Mouse (Mus musculus): ENCODE data around the gene Cltc. TPM values are rescaled to one million over a fixed set of nuclear protein-coding genes. Genes with fewer than 3 reads are reported as not detected.
"Not testable (repeated sequence)": the region's sequence is repeated elsewhere in the genome, so short reads cannot be mapped to it uniquely, and the experiment has no call there.

Gene Cltc
- polyA plus RNA-seq, 1 experiment from 2014 or later, result 167 TPM

- Histone ChIP-seq H3K4me3 (ENCODE audit: low read depth, low read length) (no peak overlapping the region), H3K9ac (ENCODE audit: low read depth, low read length) (no peak overlapping the region), H3K27me3 (replicated peaks; ENCODE audit: control insufficient read depth, insufficient read depth, low read length) (no peaks in the 10 kb centered on the region), H3K4me1 (ENCODE audit: control insufficient read depth, insufficient read depth, low read length) (peaks cover 6% of the 10 kb centered on the region), H3K4me2 (ENCODE audit: low read depth, low read length) (no peak overlapping the region), H3K9me3 (ENCODE audit: control insufficient read depth, low read length) (no peaks in the 10 kb centered on the region), H3K27ac (replicated peaks; ENCODE audit: low read depth, low read length) (no peak overlapping the region), H3K36me3 (ENCODE audit: control insufficient read depth, insufficient read depth, low read length) (peaks cover 4% of the 10 kb centered on the region; the same call in 1 of the 2 replicates)
- WGBS, result 81% methylated on average over 3 of the region's 3 CpGs
- ATAC-seq (ENCODE audit: low read depth), result no peak
- DNase-seq (ENCODE audit: low spot score), result no peak
These were observed 7.5 kb downstream of the Cltc start for GRCm38 (mm10) chr11:86749776-86750423.

DNA sequence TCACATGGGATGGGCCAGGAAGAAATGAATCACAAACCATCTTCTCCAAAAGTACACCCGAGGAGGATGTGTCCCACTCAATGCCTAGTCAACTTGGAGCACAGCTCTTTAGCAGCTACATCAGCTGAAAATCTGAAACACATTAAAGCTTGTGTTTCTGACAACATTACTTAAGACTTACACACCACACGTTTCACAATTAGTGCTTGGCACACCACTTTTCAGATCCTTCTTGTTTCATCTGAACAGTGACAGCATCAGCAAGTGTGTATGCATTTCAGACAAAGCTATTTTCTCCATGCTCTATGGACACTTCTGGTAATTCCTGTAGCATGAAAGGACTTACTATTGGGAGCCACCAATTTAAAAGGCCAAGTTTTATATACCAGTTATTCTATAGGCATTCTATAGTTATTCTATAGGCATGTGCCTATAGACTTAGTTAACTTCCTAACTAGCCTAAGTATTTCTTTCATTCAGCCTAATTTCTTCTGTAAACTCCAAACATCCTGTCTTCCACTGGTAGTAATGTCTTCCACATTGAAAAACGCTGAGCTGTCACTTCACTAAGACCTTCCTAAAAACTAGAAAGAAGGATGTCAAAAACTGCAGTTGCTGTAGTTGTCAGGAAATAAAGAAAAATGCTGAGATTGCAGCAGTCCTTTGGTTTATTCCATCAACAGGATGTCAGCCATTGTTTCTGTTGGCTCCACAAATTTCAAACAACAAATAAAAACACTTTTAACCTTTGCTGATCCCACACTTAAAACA lies 11.5 kb downstream of the Cltc start:
- no peak for ATAC-seq (ENCODE audit: low read depth)
- no peaks in the 10 kb centered on the region for H3K9me3 ChIP-seq (ENCODE audit: control insufficient read depth, low read length)
- H3K9ac ChIP-seq (ENCODE audit: low read depth, low read length), result no peak overlapping the region
- DNase-seq (ENCODE audit: low spot score), result peak; percentile 20
- WGBS, result 66% methylated on average over 3 of the region's 3 CpGs
- H3K36me3 ChIP-seq (ENCODE audit: control insufficient read depth, insufficient read depth, low read length), result no peaks in the 10 kb centered on the region
- no peak overlapping the region for H3K4me2 ChIP-seq (ENCODE audit: low read depth, low read length)
- H3K27ac ChIP-seq (replicated peaks; ENCODE audit: low read depth, low read length), result no peak overlapping the region
- no peaks in the 10 kb centered on the region for H3K4me1 ChIP-seq (ENCODE audit: control insufficient read depth, insufficient read depth, low read length)
- H3K4me3 ChIP-seq (ENCODE audit: low read depth, low read length), result no peak overlapping the region
- H3K27me3 ChIP-seq (replicated peaks; ENCODE audit: control insufficient read depth, insufficient read depth, low read length), result no peaks in the 10 kb centered on the region

DNA sequence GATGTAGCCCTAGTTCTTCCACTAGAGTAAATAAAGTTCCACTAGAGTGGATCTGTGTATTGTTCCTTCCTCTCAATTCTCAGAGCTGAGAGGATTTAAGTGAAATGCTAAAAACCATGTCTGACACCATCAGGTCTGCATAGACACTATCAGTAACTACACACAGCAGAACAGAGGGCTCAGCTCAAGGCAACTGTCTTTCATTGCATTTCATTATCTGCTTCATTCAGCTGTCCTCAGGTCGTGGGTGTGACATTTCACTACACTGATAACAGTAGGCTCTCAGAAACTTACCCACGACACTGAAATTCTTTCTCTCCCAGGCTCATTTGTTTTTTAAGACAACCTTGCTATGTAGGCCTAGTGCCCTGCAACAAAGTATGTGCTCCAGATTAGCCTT lies 14.8 kb downstream of the Cltc start:
- WGBS, result 68% methylated on average over 2 of the region's 2 CpGs
- no peak overlapping the region for H3K4me3 ChIP-seq (ENCODE audit: low read depth, low read length)
- H3K36me3 ChIP-seq (ENCODE audit: control insufficient read depth, insufficient read depth, low read length), result no peaks in the 10 kb centered on the region
- no peaks in the 10 kb centered on the region for H3K9me3 ChIP-seq (ENCODE audit: control insufficient read depth, low read length)
- H3K9ac ChIP-seq (ENCODE audit: low read depth, low read length), result no peak overlapping the region
- no peaks in the 10 kb centered on the region for H3K4me1 ChIP-seq (ENCODE audit: control insufficient read depth, insufficient read depth, low read length)
- ATAC-seq (ENCODE audit: low read depth) (no peak), DNase-seq (ENCODE audit: low spot score) (no peak)
- no peaks in the 10 kb centered on the region for H3K27me3 ChIP-seq (replicated peaks; ENCODE audit: control insufficient read depth, insufficient read depth, low read length)
- no peak overlapping the region for H3K4me2 ChIP-seq (ENCODE audit: low read depth, low read length)
- no peak overlapping the region for H3K27ac ChIP-seq (replicated peaks; ENCODE audit: low read depth, low read length)

DNA sequence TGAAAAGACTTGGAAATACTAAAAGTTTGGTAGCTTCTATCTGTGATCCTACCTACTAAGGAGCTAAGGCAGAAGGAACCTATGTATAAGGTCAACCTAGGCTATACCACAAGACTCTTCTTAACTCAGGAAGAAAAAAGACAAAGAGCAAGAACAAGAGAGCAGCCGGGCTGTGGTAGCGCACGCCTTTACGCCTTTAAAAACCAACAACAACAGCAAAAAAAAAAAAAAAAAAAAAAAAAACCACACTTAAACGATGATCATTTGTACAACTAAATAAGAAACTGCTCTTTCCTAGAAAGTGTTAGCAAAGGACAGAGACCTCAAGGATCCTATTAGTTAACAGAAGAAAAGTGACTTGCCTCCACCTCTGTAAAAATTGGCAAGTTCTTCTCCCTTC lies 15.9 kb downstream of the Cltc start:
- no peaks in the 10 kb centered on the region for H3K9me3 ChIP-seq (ENCODE audit: control insufficient read depth, low read length)
- no peaks in the 10 kb centered on the region for H3K27me3 ChIP-seq (replicated peaks; ENCODE audit: control insufficient read depth, insufficient read depth, low read length)
- no peak overlapping the region for H3K9ac ChIP-seq (ENCODE audit: low read depth, low read length)
- no peak overlapping the region for H3K4me3 ChIP-seq (ENCODE audit: low read depth, low read length)
- no peak overlapping the region for H3K4me2 ChIP-seq (ENCODE audit: low read depth, low read length)
- no peak for DNase-seq (ENCODE audit: low spot score)
- no peak overlapping the region for H3K27ac ChIP-seq (replicated peaks; ENCODE audit: low read depth, low read length)
- ATAC-seq (ENCODE audit: low read depth), result no peak
- H3K4me1 ChIP-seq (ENCODE audit: control insufficient read depth, insufficient read depth, low read length), result no peaks in the 10 kb centered on the region
- H3K36me3 ChIP-seq (ENCODE audit: control insufficient read depth, insufficient read depth, low read length), result no peaks in the 10 kb centered on the region
- WGBS, result 95% methylated on average over 5 of the region's 5 CpGs

- 79% methylated on average over 2 of the region's 2 CpGs for WGBS
- Histone ChIP-seq H3K27me3 (replicated peaks; ENCODE audit: control insufficient read depth, insufficient read depth, low read length) (no peaks in the 10 kb centered on the region), H3K9ac (ENCODE audit: low read depth, low read length) (no peak overlapping the region), H3K36me3 (ENCODE audit: control insufficient read depth, insufficient read depth, low read length) (peaks cover 7% of the 10 kb centered on the region; the same call in 1 of the 2 replicates), H3K4me3 (ENCODE audit: low read depth, low read length) (no peak overlapping the region), H3K4me1 (ENCODE audit: control insufficient read depth, insufficient read depth, low read length) (no peaks in the 10 kb centered on the region), H3K27ac (replicated peaks; ENCODE audit: low read depth, low read length) (no peak overlapping the region), H3K9me3 (ENCODE audit: control insufficient read depth, low read length) (no peaks in the 10 kb centered on the region), H3K4me2 (ENCODE audit: low read depth, low read length) (no peak overlapping the region)
- no peak for DNase-seq (ENCODE audit: low spot score)
- no peak for ATAC-seq (ENCODE audit: low read depth)
These were observed 17.9 kb downstream of the Cltc start for GRCm38 (mm10) chr11:86739470-86739869.

GRCm38 (mm10) chr11:86738956-86739355 lies 18.4 kb downstream of the Cltc start:
- Histone ChIP-seq H3K4me1 (ENCODE audit: control insufficient read depth, insufficient read depth, low read length) (no peaks in the 10 kb centered on the region), H3K4me2 (ENCODE audit: low read depth, low read length) (no peak overlapping the region), H3K9me3 (ENCODE audit: control insufficient read depth, low read length) (no peaks in the 10 kb centered on the region), H3K9ac (ENCODE audit: low read depth, low read length) (no peak overlapping the region), H3K27ac (replicated peaks; ENCODE audit: low read depth, low read length) (no peak overlapping the region), H3K27me3 (replicated peaks; ENCODE audit: control insufficient read depth, insufficient read depth, low read length) (no peaks in the 10 kb centered on the region), H3K4me3 (ENCODE audit: low read depth, low read length) (no peak overlapping the region), H3K36me3 (ENCODE audit: control insufficient read depth, insufficient read depth, low read length) (peaks cover 13% of the 10 kb centered on the region; the same call in 1 of the 2 replicates)
- 91% methylated on average over 1 of the region's 1 CpGs for WGBS
- no peak for DNase-seq (ENCODE audit: low spot score)
- no peak for ATAC-seq (ENCODE audit: low read depth)

DNA sequence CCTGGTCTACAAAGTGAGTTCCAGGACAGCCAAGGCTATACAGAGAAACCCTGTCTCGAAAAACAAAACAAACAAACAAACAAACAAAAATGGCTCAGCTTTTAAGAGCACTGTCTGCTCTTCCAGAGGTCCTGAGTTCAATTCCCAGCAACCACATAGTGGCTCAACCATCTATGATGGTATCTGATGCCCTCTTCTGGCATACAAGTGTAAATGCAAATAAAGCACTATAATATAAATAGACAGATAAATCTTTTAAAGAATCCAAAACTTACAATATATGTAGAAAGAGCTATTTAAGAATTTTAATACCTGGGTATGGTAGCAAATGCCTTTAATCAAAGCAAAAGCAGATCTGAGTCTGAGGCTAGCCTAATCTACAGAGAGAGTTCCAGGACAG lies 19.1 kb downstream of the Cltc start:
- DNase-seq (ENCODE audit: low spot score); H3K9me3 ChIP-seq (ENCODE audit: control insufficient read depth, low read length); H3K4me3 ChIP-seq (ENCODE audit: low read depth, low read length); H3K4me2 ChIP-seq (ENCODE audit: low read depth, low read length); H3K9ac ChIP-seq (ENCODE audit: low read depth, low read length); ATAC-seq (ENCODE audit: low read depth); H3K4me1 ChIP-seq (ENCODE audit: control insufficient read depth, insufficient read depth, low read length); H3K27ac ChIP-seq (replicated peaks; ENCODE audit: low read depth, low read length); H3K27me3 ChIP-seq (replicated peaks; ENCODE audit: control insufficient read depth, insufficient read depth, low read length): not testable (repeated sequence)
- H3K36me3 ChIP-seq (ENCODE audit: control insufficient read depth, insufficient read depth, low read length), result peaks cover 19% of the 10 kb centered on the region
- 100% methylated on average over 1 of the region's 1 CpGs for WGBS

DNA sequence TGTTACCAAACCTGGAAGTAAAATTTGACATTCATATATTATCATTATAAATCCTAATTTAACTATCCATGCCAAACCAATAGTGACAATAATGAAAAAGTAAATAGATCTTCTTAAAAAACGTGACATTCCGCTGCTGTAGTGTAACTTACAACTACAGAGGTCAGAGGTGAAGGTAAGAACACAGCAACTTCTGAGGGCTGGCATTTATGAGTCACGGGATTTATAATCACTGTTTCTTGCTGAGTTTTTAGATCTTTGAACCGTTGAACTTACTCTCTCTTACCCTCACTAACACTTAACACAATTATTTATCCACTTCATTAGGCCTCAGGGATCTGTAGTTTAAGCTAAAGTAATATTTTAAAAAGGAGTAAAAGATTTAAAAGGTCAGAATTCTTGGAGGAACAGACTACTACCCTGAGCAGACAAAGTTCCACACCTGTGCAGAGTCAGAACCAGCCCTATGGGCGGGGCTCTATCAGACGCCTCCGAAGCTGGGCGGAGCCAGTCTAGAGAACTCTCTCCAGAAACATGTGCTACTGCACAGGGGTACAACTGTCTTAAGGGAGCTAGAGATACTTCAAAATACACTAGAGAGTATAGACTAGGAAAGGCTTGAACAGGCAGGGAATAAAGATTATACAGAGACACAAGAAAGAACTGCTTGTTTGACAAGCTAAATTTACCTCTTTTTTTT lies 19.9 kb downstream of the Cltc start:
- no peak overlapping the region for H3K27ac ChIP-seq (replicated peaks; ENCODE audit: low read depth, low read length)
- H3K27me3 ChIP-seq (replicated peaks; ENCODE audit: control insufficient read depth, insufficient read depth, low read length), result no peaks in the 10 kb centered on the region
- DNase-seq (ENCODE audit: low spot score) (peak; percentile 3), ATAC-seq (ENCODE audit: low read depth) (no peak)
- H3K9ac ChIP-seq (ENCODE audit: low read depth, low read length), result no peak overlapping the region
- no peak overlapping the region for H3K4me2 ChIP-seq (ENCODE audit: low read depth, low read length)
- no peak overlapping the region for H3K4me3 ChIP-seq (ENCODE audit: low read depth, low read length)
- H3K36me3 ChIP-seq (ENCODE audit: control insufficient read depth, insufficient read depth, low read length), result peaks cover 28% of the 10 kb centered on the region
- no peaks in the 10 kb centered on the region for H3K9me3 ChIP-seq (ENCODE audit: control insufficient read depth, low read length)
- no peaks in the 10 kb centered on the region for H3K4me1 ChIP-seq (ENCODE audit: control insufficient read depth, insufficient read depth, low read length)
- WGBS, result 81% methylated on average over 8 of the region's 8 CpGs
